20 mouse cellular contexts compared by ENCODE assay signal in genomic region chr19:17476021-17476420, GRCm38 (mm10).
DNase-seq lines count a peak whose midpoint lies in the region; ATAC-seq and TF ChIP-seq lines count a peak whose summit lies in the region.
"Had no signal": no experiment of that assay in that cellular context is flagged by ENCODE, and none has a peak within 500 bp of the region (broad histone marks: within the 10 kb centered on the region; RNA-seq: fewer than 3 reads in every experiment).

No protein-coding gene starts in this region.

- TF ChIP-seq POLR2A in kidney, adult 2 months (IDR thresholded peaks at IDR 0.05; ENCODE audit: low read depth, low read length) = no peak

- ATAC-seq in kidney, embryonic 15.5 days (replicated peaks; ENCODE audit: low FRiP score) = no peak
- ATAC-seq: forebrain, embryonic 13.5 days; forebrain, embryonic 15.5 days had no signal

- no peak overlapping the region for H3K9ac ChIP-seq in kidney, embryonic 15.5 days
- H3K9ac ChIP-seq: embryonic facial prominence, embryonic 12.5 days; forebrain, embryonic 13.5 days; forebrain, embryonic 15.5 days had no signal

- H3K4me1 ChIP-seq in kidney, adult 2 months (ENCODE audit: control insufficient read depth, insufficient read depth, low read length) = peaks cover 12% of the 10 kb centered on the region
- peaks cover 7% of the 10 kb centered on the region; the same call in 1 of the 2 replicates for H3K4me1 ChIP-seq in kidney, embryonic 15.5 days
- H3K4me1 ChIP-seq: forebrain, embryonic 13.5 days; forebrain, embryonic 15.5 days had no signal

- DNase-seq in kidney, adult 2 months = peak; percentile 65
- DNase-seq in kidney, adult 9 months = peak; percentile 66
- DNase-seq in kidney, postnatal 25 days = no peak
- DNase-seq in kidney, postnatal 14 days = peak; percentile 13
- no peak for DNase-seq in kidney, adult 18-20 months
- DNase-seq in embryo, embryonic 10 days (ENCODE audit: low spot score) = no peak
- DNase-seq: adrenal gland, adult 2 months; adrenal gland, postnatal 10 days; adrenal gland, postnatal 25 days; cerebellum, adult 11 months; cerebellum, adult 18-20 months; cerebellum, adult 8-10 months; cerebellum, adult 9-11 months; cerebellum, postnatal 14 days; cerebellum, postnatal 36 days had no signal

- no peak for TF ChIP-seq CTCF in kidney, adult 2 months (conservative IDR thresholded peaks at IDR 0.05; ENCODE audit: insufficient read depth, insufficient read length, low read depth, low read length)

- H3K27me3 ChIP-seq in kidney, adult 2 months (replicated peaks; ENCODE audit: control insufficient read depth, insufficient read depth, low read length) = no peaks in the 10 kb centered on the region
- no peaks in the 10 kb centered on the region for H3K27me3 ChIP-seq in kidney, embryonic 15.5 days
- H3K27me3 ChIP-seq: embryonic facial prominence, embryonic 12.5 days; forebrain, embryonic 13.5 days; forebrain, embryonic 15.5 days had no signal

- no peaks in the 10 kb centered on the region for H3K9me3 ChIP-seq in kidney, embryonic 15.5 days (replicated peaks)
- H3K9me3 ChIP-seq: embryonic facial prominence, embryonic 10.5 days; embryonic facial prominence, embryonic 12.5 days; forebrain, embryonic 13.5 days; forebrain, embryonic 15.5 days had no signal

- 54% methylated on average over 5 of the region's 5 CpGs for WGBS in kidney, adult 2 months
- WGBS in kidney, embryonic 15.5 days = 78% methylated on average over 5 of the region's 5 CpGs

- H3K27ac ChIP-seq in kidney, adult 2 months (ENCODE audit: insufficient read depth, low read depth, low read length) = no peak overlapping the region; the same call in 1 of the 2 replicates
- H3K27ac ChIP-seq in kidney, embryonic 15.5 days = no peak overlapping the region
- H3K27ac ChIP-seq: embryonic facial prominence, embryonic 10.5 days; embryonic facial prominence, embryonic 12.5 days; forebrain, embryonic 13.5 days; forebrain, embryonic 15.5 days had no signal

- H3K36me3 ChIP-seq in kidney, adult 2 months (ENCODE audit: control insufficient read depth, insufficient read depth, low read length) = no peaks in the 10 kb centered on the region
- no peaks in the 10 kb centered on the region for H3K36me3 ChIP-seq in kidney, embryonic 15.5 days
- H3K36me3 ChIP-seq: embryonic facial prominence, embryonic 10.5 days; embryonic facial prominence, embryonic 12.5 days; forebrain, embryonic 15.5 days had no signal

- no peak overlapping the region for H3K4me3 ChIP-seq in kidney, adult 2 months (ENCODE audit: insufficient read depth, low read depth, low read length)
- no peak overlapping the region for H3K4me3 ChIP-seq in kidney, embryonic 15.5 days (replicated peaks)
- H3K4me3 ChIP-seq: embryonic facial prominence, embryonic 10.5 days; embryonic facial prominence, embryonic 12.5 days; forebrain, embryonic 13.5 days; forebrain, embryonic 15.5 days had no signal

- H3K4me2 ChIP-seq in kidney, embryonic 15.5 days = no peak overlapping the region
- H3K4me2 ChIP-seq: embryonic facial prominence, embryonic 12.5 days; forebrain, embryonic 13.5 days; forebrain, embryonic 15.5 days had no signal

Comparison
In these comparisons a context has a peak if more than half of its experiments do, and no peak if none do; other contexts are left out.
1. DNase-seq: peak in kidney, adult 2 months (single experiment), kidney, adult 9 months (single experiment) and kidney, postnatal 14 days (single experiment); none in kidney, postnatal 25 days (0 of 2), kidney, adult 18-20 months (single experiment) and embryo, embryonic 10 days (single experiment).